Mouse (Mus musculus): ENCODE measurements around the gene Zbp1. TPM values are rescaled to one million over a fixed set of nuclear protein-coding genes. Genes with fewer than 3 reads are reported as not detected.

Zbp1 gene
- total RNA-seq, 1 experiment from 2014 or later = 86.1 TPM

DNA sequence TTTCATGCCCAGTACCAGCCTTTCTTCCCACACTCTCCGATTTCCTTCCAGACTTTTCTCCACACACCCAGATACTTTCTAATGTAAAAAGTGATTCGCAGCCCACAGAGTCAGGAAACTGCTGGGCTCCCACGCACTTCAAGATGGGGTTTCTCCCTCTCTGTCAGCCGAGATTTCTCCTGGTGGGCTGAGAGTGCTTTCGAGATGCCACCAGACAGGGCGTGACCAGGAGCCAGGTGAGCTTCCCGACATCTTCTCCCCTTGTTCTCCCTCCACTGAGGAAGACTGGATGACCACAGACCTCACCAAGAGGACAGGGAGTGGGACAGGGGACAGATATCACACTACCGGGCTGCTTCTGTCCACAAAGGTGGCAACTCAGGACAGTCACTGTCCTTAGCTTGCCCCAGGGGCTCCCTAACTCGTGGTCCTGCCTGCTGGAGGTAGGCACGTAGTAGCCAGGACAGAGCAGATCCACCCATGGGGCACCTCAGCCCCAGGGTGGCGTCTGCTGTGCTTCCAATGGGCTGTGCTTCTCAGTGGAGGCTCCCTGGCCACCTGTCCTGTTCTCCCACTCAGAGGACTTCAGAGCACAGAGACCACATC, 34.1 kb downstream of the Zbp1 start:
- no peak for ATAC-seq (replicated peaks; ENCODE audit: insufficient number of reproducible peaks, low FRiP score, low TSS enrichment, poor library complexity, severe bottlenecking)

DNA sequence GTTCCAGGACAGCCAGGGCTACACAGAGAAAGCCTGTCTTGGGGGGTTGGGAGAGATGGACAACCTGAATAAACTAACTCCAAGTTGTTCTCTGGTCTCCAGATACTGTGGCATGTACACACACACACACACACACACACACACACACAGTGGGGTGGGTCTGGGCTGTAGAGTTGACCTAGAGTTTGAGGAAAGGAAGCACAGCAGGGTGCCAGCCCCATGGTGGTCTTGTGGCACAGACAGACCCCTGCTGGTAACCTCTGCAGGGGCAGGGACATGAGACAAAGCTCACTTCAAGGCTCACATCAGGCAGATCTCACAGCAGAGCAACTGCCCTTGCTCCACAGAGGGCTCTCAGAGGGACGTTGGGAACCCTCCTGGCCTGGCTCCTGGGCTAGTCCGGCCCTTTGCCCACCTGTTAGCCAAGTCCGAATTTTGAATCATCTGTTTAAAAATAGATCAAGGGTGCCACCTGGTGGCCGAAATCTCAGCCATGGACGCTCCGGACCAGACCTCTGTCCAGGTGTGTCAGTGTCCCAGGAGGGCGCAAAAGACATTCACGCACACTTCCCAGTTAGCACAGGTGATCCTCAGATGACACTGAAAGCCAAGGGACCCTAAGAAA, 34.8 kb downstream of the Zbp1 start:
- no peak for ATAC-seq (replicated peaks; ENCODE audit: insufficient number of reproducible peaks, low FRiP score, low TSS enrichment, poor library complexity, severe bottlenecking)

DNA sequence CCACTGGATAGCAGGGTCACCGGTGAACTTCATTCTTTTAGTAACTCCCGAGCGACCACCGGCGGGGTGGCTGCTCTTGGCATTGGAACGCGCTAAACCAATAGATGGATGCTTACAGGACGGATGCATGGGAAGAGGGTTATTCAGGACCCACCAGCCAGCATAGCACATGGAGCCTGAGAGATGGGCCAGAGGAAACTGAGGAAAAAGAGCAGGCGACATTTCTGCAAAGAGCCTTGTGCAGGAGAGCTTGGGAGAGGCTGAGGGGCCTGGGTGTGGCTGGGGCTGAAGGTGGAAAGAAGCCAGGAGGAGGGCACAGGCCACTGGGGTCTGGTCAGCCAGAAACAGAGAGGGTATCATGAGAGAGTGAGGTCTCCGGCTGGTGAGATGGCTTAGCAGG, 35.4 kb downstream of the Zbp1 start:
- ATAC-seq (replicated peaks; ENCODE audit: insufficient number of reproducible peaks, low FRiP score, low TSS enrichment, poor library complexity, severe bottlenecking) = no peak

DNA sequence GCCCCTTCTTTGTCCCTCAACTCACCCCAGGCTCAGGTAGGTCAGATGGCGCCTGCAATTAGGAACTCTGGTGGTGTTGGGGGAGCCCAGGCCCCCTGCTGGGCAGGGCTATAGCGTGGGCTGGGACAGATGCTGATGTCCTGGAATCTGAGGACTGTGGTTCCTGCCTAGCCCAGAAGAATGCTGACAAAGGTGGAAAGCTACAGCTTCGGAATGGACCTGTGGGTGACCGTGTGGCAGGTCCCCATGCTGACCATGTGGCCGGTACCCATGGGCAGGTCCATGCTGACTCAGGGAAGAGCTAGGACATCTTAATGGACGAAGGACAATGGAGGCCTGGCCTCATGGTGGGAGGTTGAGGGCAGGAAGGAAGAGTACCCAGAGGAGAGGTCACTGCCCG, 35.9 kb downstream of the Zbp1 start:
- ATAC-seq (replicated peaks; ENCODE audit: insufficient number of reproducible peaks, low FRiP score, low TSS enrichment, poor library complexity, severe bottlenecking) = no peak

DNA sequence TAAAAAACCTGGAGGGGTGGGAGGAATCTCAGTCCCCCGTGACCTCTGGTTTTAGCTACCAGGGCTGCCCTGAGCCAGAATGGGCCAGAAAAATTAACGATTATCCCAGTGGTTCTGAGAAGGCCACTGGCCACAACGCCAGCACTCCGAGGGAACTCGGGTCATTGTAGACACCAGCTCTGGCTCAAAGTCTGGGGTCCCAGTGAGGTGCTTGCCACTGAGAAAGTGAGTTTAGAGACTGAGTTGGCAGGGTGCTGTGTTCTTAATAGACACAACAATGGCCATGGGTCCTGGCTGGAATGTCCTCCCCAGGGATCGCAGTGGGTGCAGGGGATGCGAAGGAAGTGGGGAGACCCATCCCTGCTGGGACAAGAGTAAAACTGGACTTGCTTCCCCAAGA, 36.8 kb downstream of the Zbp1 start:
- ATAC-seq (replicated peaks; ENCODE audit: insufficient number of reproducible peaks, low FRiP score, low TSS enrichment, poor library complexity, severe bottlenecking) = no peak

DNA sequence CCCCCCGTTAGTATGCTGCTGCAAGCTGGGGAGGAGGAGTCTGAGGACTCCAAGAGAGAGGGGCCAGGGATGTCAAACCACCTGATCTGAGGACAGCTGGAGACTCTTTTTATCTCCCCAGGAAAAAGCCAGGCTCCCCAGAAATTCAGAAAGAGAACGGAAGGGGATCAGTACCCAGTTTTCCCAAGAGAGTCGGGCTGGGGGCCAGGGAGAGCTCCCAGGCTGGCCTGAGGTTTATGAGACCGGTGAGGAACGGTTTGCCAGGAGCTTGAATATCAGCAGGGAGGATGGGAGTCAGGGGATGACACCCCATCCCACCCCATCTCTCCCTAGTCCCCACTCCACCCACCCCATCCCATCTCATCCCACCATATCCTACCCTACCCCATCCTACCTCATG, 37.2 kb downstream of the Zbp1 start:
- ATAC-seq (replicated peaks; ENCODE audit: insufficient number of reproducible peaks, low FRiP score, low TSS enrichment, poor library complexity, severe bottlenecking) = no peak

DNA sequence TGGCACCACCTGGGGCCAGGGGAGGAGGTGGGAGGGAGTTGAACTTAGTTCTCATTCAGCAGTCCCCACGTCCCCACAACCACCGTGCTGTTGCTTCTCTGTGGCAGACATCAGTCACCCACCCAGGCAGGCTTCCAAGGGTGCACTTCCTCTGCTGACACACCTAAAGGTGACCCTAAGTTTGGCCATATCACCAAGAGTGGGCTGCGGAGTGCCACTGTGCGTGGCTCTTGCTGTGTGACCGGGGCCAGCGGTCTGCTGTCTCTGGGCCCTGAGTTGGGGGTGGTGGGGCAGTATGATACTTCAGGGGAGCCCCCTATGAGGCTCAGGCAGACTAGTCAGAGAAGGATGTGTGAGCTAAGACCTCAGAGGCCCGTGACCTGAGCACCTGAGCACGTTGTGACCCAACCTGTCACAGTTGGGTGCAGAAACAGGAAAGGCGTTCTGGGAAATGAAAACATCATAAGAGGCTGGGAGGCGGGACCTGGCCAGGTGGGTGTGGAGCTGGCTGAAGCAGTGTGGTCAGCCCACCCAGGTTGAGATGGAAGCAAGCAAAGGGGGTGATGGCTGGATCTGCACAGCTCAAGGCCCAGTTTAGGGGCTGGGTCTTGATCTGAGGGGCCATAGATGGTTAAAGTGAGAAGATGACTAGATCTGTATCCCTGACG, 37.9 kb downstream of the Zbp1 start:
- ATAC-seq (replicated peaks; ENCODE audit: insufficient number of reproducible peaks, low FRiP score, low TSS enrichment, poor library complexity, severe bottlenecking) = no peak

DNA sequence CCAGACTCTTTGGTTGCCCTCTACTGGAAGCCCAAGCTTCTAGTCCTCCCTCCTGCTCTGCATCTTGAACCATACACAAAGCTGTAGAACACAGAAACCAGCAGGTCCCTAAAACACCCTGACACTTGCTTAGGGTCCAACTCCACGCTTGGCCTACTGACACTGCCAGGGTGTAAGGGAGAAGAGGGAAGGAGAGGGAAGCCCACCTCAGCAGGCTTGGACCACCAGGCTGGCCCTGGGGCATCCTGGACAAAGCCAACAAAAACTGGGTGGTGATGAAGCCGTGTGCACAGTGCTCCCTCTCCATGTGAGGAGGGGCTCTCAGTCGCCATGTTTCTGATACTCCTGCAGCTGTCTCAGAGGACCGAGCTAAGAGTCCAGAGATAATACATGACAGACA, 38.7 kb downstream of the Zbp1 start:
- ATAC-seq (replicated peaks; ENCODE audit: insufficient number of reproducible peaks, low FRiP score, low TSS enrichment, poor library complexity, severe bottlenecking) = no peak

DNA sequence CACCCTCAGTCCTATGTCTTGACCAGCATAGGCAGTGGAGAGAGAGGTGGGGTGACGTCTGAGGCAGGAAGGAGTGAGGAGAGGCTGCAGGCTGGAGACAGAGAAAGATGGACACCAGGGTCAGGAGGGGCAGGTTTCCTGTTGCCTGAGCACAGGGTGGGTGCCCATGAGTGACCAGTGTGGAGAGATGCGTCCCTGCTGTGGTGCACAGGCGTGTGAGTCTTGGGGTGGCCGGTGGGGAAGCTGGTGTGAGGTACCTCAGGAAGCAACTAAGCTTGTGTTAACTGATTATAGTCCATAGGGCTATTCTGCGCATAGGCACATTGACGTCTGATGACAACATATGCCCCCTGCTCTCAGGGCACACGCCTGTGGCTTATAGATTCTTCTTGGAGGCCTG, 39.7 kb downstream of the Zbp1 start:
- no peak for ATAC-seq (replicated peaks; ENCODE audit: insufficient number of reproducible peaks, low FRiP score, low TSS enrichment, poor library complexity, severe bottlenecking)

DNA sequence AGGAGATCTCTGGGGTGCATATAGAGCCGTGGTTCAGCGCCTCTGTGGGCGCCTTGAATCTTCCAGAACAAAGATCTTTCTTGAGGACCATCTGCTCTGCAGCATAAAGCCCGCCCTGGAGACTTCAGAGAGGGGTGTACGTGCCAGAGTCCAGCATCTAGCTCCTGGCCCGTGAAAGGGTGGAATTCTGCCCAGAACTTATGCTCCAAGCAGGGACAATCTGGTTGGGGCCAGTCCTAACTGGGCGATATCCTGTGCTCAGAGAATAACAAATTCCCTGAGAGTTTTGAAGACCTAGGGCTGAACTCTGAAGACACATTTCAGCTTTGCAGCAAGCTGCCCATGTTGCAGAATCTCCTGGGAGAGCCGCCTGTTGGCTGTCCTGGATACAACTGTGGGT, 40.8 kb downstream of the Zbp1 start:
- ATAC-seq (replicated peaks; ENCODE audit: insufficient number of reproducible peaks, low FRiP score, low TSS enrichment, poor library complexity, severe bottlenecking) = no peak

DNA sequence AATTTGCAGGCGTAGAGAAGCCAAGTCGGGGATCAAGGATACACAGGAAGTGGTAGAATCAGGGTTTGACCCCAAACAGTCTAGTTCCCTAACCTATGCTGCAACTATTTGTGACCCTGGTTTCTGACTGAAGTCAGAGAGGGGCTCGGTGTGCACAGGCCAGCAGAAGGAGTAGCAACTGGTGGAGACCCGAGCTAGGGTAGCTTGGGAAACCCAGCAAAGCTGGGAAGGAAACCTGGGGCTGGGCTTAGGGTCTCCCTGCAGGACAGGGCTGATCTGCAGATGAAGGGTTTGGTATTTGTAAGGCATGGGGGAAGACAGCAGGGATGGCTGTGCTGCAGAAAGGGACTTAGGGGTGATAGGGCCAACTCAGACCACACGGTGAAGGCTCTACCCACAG, 41.2 kb downstream of the Zbp1 start:
- ATAC-seq (replicated peaks; ENCODE audit: insufficient number of reproducible peaks, low FRiP score, low TSS enrichment, poor library complexity, severe bottlenecking) = no peak

DNA sequence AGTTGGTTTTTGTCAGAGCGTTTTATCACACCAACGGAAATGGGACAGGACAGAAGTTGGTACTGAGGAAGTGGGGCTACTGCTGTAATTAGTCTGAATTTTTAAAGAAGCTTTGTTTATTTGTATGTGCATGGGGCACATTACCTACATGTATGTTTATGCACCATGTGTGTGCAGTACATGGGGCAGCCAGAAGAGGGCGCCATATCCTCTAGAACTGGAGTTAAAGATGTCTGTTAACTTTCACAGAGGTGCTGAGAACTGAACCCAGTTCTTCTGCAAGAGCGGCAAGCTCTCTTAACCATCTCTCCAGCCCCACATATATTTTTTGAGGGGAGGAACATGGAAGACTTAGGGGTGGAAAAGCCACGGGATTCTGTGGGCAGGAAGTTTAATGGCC, 43.0 kb downstream of the Zbp1 start:
- no peak for ATAC-seq (replicated peaks; ENCODE audit: insufficient number of reproducible peaks, low FRiP score, low TSS enrichment, poor library complexity, severe bottlenecking)

DNA sequence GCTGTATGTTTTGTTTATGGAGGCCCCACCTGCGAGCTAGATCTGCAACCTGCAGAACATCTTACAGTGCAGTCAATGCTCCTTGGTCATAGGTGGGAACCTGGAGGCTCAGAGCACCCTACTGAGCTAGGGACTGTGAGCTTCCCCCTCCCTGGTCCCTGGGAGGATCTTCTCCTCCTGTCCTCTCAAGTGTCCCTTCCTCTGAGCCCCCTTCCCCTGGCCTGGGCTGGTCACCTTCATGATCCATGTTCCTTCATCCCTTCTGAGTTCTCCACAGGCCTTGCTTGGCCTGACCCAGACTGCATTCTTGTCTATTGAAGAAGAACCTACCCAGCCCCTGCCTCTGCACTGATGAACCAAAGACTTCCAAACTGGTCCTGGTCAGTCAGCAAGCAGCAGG, 44.2 kb downstream of the Zbp1 start:
- ATAC-seq (replicated peaks; ENCODE audit: insufficient number of reproducible peaks, low FRiP score, low TSS enrichment, poor library complexity, severe bottlenecking) = no peak

DNA sequence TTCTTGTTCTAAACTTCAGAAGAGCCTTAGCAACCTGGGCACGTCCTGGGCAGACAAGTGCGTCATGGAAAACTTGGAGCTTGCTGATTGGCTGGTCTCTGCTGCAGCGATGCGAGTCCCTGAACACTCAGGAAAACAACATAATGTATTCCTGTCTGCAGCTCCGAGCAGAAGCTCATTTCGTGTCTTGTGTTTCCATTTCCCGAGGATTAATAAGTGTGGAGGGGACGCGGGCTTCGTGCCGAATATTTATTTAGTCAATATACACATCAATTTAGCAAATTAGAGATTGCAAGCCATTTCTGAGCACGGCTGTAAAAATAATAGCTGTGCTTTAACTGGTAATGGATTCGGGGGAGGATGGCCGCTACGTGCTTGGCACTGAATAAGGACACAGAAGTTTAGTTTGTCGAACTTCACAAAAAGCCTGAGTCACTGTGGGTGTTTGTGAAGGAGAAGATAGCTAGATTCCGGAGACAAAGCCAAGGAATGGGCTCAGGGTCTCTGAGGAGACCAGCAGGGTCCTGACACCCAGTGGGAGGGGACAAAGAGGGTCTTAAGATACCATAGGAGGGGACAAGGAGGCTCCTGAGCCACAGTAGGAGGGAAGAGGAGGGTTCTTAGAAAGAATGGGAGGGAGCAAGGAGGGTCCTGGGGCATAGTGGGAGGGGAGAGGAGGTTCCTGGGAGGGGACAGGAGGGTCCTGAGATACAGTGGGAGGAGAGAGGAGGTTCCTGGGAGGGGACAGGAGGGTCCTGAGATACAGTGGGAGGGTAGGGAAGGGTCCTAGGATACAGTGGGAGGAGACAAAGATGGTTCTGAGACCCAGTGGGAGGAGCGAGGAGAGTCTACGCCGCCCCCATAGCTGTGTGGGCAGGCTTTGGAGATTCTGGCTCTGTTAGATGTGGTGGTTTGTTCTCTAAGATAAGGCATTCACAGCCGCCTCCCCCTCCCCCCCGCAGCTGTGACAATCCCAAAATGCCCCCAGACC, 44.9 kb downstream of the Zbp1 start:
- no peak for ATAC-seq (replicated peaks; ENCODE audit: insufficient number of reproducible peaks, low FRiP score, low TSS enrichment, poor library complexity, severe bottlenecking)

DNA sequence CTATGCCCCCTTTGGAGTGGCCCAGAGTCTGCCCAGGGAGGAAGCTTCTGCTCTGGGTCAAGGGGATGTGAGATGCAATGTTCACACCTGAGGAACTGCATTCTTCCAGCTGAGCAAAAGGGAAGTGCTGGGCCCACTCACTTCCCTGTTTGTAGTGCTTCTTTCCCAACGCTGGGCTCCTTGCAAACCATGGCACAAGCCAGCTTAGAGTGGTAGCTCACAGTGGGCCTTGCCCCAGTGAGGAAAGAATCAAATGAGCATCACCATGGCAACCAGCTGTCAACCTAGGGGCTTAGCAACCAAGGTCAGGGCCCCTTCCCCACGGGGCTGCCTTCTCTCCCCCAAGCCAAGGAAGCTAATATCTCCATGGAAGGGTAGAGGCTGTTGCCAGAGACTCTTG, 45.7 kb downstream of the Zbp1 start:
- peak; percentile 42; the same call in 1 of the 2 replicates for ATAC-seq (replicated peaks; ENCODE audit: insufficient number of reproducible peaks, low FRiP score, low TSS enrichment, poor library complexity, severe bottlenecking)

DNA sequence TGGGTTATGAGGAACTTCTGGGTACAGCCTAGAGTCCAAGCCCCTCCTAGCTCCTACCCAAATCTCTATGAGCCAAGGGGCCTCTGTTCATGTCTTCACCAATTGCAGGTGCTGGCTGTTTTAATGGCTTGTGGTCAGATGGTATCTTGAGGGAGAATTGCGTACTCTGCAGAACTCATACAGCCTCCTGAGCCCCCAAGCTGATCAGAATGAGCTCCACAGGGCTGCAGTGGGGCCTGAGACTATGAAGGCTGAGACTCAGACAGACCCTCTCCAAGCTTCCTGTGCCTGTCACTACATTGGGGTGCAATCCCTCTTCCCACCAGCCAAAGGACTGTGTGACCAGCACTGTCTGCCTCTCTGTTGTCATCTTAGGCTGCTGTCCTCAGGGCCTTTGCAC, 46.3 kb downstream of the Zbp1 start:
- ATAC-seq (replicated peaks; ENCODE audit: insufficient number of reproducible peaks, low FRiP score, low TSS enrichment, poor library complexity, severe bottlenecking) = no peak

DNA sequence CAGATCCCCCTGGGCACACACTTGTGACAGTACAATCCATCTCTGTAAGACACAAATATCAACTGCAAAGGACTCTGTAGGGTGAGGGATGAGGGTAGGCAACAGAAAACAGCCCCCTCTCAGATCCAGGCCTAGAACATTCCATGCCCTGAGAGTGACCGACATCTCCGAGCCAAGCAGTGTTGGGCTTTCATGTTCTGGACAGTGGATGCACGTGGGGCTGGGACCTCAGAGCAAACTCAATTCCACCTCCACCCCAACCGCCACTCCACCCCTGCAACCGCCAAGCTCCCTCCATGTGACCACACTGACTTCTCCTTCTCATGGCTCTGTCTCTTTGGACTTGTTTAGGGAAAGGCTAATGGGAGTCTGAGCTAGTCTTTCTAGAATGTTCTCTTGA, 46.8 kb downstream of the Zbp1 start:
- ATAC-seq (replicated peaks; ENCODE audit: insufficient number of reproducible peaks, low FRiP score, low TSS enrichment, poor library complexity, severe bottlenecking) = no peak

DNA sequence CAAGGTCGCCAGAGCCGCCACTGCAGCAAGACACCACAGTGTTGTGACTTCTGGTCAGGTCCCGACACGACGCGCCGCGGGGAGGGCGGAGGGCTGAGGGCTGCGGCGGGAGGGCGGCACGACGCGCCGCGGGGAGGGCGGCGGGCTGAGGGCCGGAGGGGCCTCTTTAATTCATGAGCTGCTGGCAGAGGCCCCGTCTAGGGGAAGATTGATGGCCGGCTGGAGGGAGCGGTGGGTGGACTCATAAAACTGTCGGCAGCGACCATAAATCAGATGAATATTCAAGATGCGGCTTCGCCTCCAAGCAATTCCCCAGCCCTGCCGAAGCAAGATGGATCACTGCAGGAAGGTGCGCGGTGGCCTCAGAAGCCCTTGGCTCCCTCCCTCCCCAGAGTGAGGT, 47.3 kb downstream of the Zbp1 start:
- no peak for ATAC-seq (replicated peaks; ENCODE audit: insufficient number of reproducible peaks, low FRiP score, low TSS enrichment, poor library complexity, severe bottlenecking)

DNA sequence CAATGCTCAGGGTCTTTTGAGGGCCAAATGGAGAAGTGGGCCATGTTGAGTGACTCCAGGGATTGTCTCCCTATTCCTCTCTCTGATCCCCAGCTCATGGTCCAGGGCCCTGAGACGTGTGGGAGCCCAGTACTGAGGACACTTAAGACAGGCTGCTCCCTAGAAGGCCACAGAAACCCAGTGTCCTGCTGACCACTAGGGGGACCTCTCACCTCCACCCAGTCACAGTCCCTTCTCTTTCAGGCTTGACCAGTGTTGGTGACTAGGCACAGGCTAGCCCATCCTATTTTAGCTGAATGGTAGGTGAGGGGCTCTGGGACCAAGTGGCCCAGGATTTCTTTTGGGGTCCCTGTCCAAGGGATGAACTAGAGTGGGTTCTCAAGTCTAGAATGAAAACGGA, 48.0 kb downstream of the Zbp1 start:
- no peak for ATAC-seq (replicated peaks; ENCODE audit: insufficient number of reproducible peaks, low FRiP score, low TSS enrichment, poor library complexity, severe bottlenecking)

Measured in monocyte, adult 5-6 weeks (primary cell).